Mouse (Mus musculus) layer of hippocampus, postnatal 36 days (tissue): ENCODE data around the gene Slc8a1. TPM values are rescaled to one million over a fixed set of nuclear protein-coding genes. Genes with fewer than 3 reads are reported as not detected.

Experiments
- DNase-seq, 2 experiments: peaks; one replicate each; pipeline ENCODE4 v3.0.0; 2022
- total RNA-seq, 2 experiments: library from RNA; stranded (reverse); gene quantifications; 2 replicates each; pipeline ENCODE4 v1.2.3; 2021

Slc8a1 gene
- total RNA-seq, 2 experiments from 2014 or later: 287 to 303 TPM

DNA sequence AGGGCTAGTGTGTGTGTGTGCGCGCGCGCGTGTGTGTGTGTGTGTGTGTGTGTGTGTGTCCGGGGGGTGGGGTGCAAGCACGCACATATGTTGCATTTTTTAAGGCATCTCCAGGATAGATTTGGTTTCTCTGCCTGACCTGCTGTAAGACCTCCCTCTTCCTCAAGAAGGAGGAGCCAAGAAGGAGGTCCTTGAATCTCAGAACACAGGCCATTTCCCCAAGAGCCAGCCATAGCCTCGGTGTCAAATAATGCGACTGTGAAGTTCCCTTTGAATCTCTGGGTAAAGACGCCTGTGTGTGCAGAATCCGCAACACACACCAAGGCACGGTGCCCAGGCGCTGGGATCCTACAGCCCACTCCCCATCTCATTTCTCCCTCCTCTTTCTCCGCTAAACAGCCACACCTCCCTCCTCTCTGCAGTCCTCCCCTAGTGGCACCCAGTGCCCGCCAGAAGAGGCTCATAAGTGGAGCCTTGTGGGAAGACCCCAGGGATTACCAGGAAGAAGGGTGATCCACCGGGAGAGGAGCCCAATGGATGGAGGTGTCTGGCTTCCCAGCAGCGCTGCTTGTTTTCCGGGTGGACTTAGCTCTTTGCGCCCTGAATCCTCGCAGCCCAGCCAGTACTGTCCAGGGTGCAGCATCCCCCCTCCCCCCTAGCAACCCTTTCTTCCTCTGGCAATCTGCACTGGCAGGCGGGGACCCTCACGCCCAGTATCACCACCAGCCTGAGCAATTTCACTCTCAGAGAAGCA lies 68.9 kb downstream of the Slc8a1 start:
- DNase-seq: peak; percentile 54 to 59

DNA sequence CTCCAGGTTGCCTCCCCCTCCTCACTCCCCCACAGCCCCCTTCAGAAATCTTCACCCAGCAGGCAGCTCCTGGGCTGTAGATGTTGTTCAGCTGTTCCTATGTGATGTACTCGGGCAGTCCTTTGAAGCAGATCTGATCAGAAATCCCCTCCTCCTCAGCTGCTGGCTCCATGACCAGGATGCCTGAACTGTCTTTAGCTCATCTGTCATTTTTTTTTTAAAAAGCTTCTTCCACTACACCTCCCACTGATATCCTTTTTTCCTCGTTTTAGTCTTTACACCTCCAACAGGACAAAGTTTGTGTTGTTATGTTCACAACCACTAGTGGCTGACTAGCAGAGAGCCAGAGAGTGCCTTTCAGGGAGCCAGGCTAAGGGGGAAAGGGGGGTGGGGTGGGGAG lies 69.7 kb downstream of the Slc8a1 start:
- DNase-seq: no peak

GRCm38 (mm10) chr17:81667935-81668334 lies 70.2 kb downstream of the Slc8a1 start:
- DNase-seq: no peak

DNA sequence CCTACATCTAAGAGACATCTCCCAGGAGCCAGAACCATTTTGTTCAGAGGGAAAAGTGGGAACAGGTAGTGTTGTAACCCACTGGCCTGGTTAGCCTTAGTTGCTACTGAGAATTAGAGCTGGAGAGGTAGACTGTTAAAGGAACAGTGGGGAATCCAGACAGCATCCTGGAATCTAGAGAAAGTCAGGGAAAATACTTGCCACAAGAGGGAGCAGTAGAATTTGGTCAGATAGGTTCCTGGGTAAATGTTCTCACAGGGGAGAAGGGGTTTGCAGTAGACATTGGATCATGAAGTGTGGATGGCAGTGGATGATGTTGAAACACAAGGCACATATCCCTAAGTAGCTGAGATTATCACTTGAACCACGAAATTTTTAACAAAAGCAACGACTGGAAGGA lies 71.6 kb downstream of the Slc8a1 start:
- no peak for DNase-seq

- no peak for DNase-seq
Measured at GRCm38 (mm10) chr17:81664916-81665315, 73.3 kb downstream of the Slc8a1 start.

GRCm38 (mm10) chr17:81657828-81658227 lies 80.3 kb downstream of the Slc8a1 start:
- DNase-seq: no peak

DNA sequence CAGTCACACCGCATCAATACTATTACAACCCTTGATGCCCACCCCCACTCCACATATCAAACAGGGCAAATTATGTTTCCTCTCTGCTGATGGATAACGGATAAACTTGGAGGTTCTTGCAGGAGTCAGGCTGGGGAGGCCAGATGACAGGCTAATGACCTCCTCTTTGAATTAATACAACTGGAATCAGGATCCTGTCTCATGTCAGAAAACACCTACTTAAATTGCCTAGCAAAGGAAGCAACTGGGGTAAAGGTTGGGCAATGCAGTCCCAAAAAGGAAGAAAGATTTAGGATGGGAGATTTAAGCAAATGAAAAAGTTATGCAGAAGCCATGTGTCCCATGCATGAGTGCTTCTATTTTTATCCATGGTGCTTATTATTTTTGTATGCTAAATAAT lies 83.6 kb downstream of the Slc8a1 start:
- no peak for DNase-seq

DNA sequence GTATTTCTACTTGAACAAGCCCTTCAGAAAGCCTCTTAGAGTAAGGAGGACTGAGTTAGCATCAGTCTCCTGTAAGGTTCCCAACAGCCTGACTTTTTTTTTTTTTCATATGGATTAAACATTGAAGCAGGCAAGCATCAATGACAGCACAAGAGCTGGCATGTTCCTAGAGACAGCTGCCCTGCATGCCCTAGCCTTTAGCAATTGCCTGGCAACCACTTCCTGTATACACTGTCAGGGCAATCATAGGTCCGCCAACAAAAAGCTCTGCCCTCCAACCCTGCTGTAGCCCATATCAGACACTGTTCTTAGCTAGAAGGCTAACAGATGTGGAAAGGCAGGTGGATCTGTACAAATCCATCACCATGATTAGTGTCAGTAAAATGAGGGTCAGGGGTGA lies 85.2 kb downstream of the Slc8a1 start:
- no peak for DNase-seq

DNA sequence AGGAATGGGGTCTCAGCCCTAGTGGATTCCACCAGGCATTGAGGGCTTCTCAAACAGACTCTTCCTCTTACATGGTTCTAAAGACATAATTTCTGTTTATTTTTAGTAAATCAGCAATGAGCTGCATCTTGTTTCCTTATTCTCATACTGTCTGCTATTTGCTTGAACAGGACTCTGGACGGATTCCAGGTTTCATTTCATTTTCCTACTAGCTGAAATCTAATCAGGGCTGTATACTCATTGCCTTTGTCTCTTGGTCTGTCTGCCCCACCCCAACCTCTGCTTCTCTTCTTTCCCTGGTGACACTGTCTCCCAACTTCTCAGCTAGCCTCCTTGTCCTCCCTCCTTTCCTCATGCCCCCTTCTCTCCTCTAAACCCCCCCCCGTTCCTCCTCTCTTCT lies 101.4 kb downstream of the Slc8a1 start:
- DNase-seq: no peak

DNA sequence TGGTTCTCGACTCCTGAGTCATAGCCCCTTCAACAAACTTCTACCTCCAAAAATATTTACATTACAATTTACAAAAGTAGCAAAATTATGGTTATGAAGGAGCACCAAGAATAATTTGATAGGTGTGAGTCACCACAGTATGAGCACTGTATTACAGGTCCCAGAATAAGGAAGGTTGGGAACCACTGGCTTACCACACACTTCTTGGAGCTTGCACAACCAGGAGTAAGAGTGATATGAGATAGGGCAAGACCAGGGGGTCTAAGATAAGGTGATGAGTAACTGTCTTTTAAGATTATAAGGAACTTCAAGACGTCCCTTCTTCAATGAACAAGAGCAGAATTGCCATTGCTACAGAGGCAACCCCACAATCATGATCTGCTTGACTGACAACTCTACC lies 107.7 kb downstream of the Slc8a1 start:
- DNase-seq: no peak

DNA sequence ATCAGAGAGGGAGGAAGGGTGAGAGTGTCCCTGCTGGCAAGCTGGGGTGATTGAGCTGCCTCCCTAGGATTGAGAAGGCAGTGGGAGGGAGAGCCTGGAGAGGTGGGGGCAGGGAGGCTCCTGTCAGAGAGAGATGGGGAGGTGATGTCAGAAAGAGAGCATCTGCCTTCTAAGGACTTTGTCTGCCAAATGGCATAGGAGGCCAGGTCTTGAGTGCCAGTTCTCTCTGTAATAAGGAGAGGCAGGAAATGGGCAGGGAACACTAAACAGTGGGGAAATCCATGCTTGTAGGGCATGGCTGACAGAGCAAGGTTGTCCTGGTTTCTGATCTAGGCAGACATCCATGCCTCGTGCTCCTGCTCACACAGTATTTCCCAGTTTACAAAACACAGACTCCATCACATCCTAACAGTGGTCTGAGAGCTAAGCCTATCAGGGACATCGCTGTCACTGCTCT lies 117.0 kb downstream of the Slc8a1 start:
- DNase-seq: peak in 1 of 2 experiments; percentile 35

DNA sequence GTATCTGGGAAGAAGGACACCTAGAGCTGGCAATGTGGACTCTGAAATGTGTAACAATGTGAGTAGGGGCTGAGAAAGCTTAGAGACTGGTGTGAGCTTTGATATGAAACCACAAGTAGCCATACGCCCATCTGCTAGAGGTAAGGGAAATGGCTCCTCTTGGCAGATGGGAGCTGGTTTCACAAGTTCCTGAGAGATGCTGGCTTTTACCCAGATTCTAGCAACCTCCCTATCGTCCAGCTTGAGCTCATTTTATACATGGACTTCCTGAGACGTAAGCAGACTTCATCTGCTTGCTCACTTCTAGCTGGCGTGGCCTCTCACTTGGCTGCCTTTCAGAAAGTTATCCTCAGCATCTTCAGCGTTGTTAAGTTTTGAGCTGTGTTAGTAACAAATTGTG lies 119.7 kb downstream of the Slc8a1 start:
- no peak for DNase-seq

GRCm38 (mm10) chr17:81616326-81616725 lies 121.9 kb downstream of the Slc8a1 start:
- no peak for DNase-seq

DNA sequence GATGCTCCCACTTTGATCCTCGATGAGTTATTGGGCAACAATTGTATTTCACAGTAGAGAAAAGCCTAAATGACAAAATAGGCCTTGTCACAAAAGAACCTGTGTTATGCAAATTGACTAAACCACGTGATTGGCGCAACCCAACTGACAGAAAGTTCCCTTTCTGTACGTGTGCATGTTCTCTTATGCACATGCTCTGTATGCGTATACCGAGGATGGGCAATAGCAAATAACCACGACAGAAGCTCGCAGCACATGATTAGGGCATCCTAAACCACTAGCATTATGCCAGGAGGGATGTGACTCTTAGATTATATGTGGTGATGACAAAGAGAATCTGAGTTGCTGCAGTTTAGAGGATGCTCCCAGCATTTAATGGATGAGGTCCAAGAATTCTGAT lies 122.8 kb downstream of the Slc8a1 start:
- DNase-seq: no peak

DNA sequence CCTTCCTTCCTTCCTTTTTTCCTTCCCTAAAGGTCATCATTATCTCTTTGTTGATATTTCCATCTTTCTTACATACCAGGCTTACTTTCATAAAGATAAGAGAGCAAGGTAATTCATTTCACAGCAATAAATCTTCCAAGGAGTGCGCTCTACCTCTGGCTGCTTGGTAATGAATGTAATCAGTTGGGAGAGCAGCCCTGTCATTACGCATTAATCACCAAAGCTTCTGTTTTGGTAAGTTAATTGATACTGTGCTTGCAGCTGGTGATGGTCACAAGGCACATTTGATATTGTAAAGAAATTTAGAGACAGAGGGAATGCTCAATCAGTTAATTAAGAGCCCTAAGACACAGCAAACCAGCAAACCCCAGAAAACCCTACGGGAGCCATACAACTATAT lies 130.7 kb downstream of the Slc8a1 start:
- no peak for DNase-seq

GRCm38 (mm10) chr17:81606084-81606483 lies 132.1 kb downstream of the Slc8a1 start:
- DNase-seq: no peak

GRCm38 (mm10) chr17:81605219-81605660 lies 132.9 kb downstream of the Slc8a1 start:
- no peak for DNase-seq

GRCm38 (mm10) chr17:81599072-81599471 lies 139.1 kb downstream of the Slc8a1 start:
- no peak for DNase-seq

DNA sequence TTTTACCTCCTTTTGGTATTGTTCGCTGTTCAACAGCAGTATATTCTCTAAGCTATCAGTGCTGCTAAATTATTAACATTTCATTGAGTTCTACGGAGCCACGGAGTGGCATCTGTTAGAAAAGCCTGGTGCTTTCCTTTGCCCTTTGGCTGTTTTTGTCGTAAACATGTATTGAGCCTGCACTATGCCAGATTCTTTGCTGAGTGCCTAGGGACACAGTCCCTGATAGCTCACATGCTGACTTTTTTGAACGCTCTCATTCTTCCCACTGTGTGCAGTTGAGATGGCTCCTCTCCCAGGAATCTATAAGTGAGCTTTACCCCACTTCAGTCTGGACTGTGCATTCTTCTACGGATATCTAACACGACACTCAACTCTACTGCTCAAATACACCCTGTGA lies 148.4 kb downstream of the Slc8a1 start:
- DNase-seq: no peak

GRCm38 (mm10) chr17:81586759-81587158 lies 151.4 kb downstream of the Slc8a1 start:
- DNase-seq: no peak

DNA sequence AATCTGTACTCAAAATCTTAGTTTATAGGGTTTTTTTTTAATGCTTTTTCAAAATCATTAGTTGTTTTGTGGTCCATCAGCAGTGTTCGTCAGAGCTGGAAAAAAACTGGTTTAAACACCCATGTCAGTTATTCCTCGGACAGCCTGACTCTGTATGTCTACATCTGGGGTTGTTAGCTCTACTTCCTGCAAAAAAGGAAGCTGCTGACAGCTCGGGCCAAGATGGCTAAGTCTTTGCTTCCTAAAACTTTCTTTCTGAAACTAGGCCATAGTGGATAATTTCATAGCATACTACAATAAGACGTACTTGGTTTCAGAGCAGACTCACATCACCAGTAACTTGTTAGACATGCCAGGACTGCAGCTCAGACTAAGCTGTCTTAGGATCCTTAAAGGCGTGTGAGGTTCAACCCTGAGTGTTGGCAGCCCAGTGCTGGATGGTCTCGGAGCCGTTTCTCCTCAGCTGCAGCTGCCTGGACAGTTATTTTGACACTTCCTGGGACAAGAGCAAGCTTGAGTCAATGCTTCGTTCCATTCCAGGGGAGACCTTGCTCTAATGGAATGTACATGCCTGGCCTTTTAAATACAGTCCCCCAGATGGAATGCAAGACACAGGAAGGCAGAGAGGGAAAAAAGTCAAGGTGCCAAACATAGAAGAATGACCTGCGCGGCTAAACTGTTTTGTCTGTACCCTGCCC lies 158.3 kb downstream of the Slc8a1 start:
- DNase-seq: no peak

DNA sequence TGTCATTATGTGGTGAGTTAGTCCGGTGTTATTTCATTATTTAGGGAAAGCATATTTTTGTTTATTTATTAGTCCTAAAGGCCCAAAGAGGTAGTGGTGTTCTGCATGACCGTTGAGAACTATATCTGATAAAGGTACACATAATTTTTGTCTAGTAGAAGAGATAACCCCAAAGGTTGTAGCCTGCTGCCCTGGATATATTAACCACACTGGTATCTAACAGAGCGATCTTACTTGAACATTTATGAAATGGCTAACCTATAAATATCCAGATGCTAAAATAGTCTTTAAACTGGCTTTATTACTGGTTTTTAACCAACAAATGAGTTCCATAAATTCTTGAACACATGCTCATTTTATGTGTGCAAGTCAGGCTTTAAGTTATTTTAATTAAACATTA lies 161.3 kb downstream of the Slc8a1 start:
- no peak for DNase-seq

GRCm38 (mm10) chr17:81565634-81566372 lies 172.4 kb downstream of the Slc8a1 start:
- DNase-seq: no peak
